Mouse (Mus musculus) CH12.LX (cell line): ENCODE measurements around the gene Krt26.

Experiments
- CTCF ChIP-seq, 2 experiments: IDR thresholded peaks in 1 of 2; conservative IDR thresholded peaks in 1 of 2; 2 replicates each; pipeline ENCODE4 v1.5.1; 2011 to 2012; ENCODE audit warnings: low read depth in 2 of 2, low read length in 2 of 2, improper control_type of control experiment in 1 of 2, inconsistent platforms in 1 of 2, mild to moderate bottlenecking in 1 of 2, moderate library complexity in 1 of 2
- MAFK ChIP-seq: IDR thresholded peaks from 2 replicates; pipeline ENCODE4 v1.6.1; 2011; ENCODE audit warnings: low read length, improper control_type of control experiment; ENCODE audit not compliant: insufficient replicate concordance
- MAZ ChIP-seq: IDR thresholded peaks from 2 replicates; pipeline ENCODE4 v1.6.1; 2012; ENCODE audit warnings: low read depth, mild to moderate bottlenecking, inconsistent platforms, low read length, improper control_type of control experiment, moderate library complexity
- NELFE ChIP-seq: IDR thresholded peaks from 2 replicates; pipeline ENCODE4 v1.6.1; 2011; ENCODE audit warnings: low read depth, low read length, improper control_type of control experiment
- ZKSCAN1 ChIP-seq: IDR thresholded peaks from 2 replicates; pipeline ENCODE4 v1.6.1; 2012; ENCODE audit warnings: low read depth, inconsistent platforms, low read length, improper control_type of control experiment, borderline replicate concordance

- no peak for TF ChIP-seq CTCF (conservative IDR thresholded peaks at IDR 0.05 in 1 of 2, IDR thresholded peaks at IDR 0.05 in 1 of 2; ENCODE audit: low read depth in 2 of 2, low read length in 2 of 2)
- no peak for TF ChIP-seq MAZ
- TF ChIP-seq MAFK = no peak
- no peak for TF ChIP-seq NELFE
- TF ChIP-seq ZKSCAN1 = no peak
Measured at GRCm38 (mm10) chr11:99339299-99339847, 1.6 kb upstream of the Krt26 start.
